Comparison of ENCODE assay signal across 25 mouse cellular contexts in the genomic region with DNA sequence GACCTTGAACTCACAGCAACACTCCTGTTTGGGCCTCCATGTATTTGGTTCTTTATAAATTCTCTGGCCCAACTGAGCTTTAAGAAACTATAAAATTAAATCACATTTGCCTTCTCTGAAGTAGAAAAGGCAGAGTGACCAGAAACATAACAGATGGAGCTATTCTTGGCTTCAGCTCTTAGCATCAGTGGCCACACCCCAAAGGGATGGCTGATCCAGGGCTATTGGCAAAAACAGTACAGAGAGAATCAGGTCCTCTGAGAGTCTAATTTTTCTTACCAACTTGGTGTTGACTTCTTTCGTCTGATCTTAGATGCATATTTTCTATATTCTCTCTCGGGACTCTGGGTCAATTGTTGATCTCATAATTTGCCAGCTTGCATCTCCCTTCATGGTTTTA.
A peak's percentile ranks its signal among the peaks of the same experiment; 100 is the strongest.
DNase-seq lines count a peak whose midpoint lies in the region; ATAC-seq lines count a peak whose summit lies in the region.
"Had no signal": no experiment of that assay in that cellular context is flagged by ENCODE, and none has a peak within 500 bp of the region (broad histone marks: within the 10 kb centered on the region; RNA-seq: fewer than 3 reads in every experiment).

No protein-coding gene starts in this region.

- no peaks in the 10 kb centered on the region for H3K36me3 ChIP-seq in lung, embryonic 15.5 days
- no peaks in the 10 kb centered on the region for H3K36me3 ChIP-seq in midbrain, embryonic 15.5 days (replicated peaks)
- H3K36me3 ChIP-seq: heart, embryonic 15.5 days; limb, embryonic 13.5 days; neural tube, embryonic 15.5 days had no signal

- peak; percentile 32 for DNase-seq in heart, adult 8-10 months (ENCODE audit: low spot score)
- DNase-seq in heart, postnatal 4 days, result no peak
- no peak for DNase-seq in lung, postnatal 25 days (ENCODE audit: low spot score)
- peak; percentile 20 for DNase-seq in gastrocnemius, postnatal 14 days
- DNase-seq: adrenal gland, adult 2 months; adrenal gland, postnatal 36 days; B cell, adult 2 months; cerebellum, adult 2 months; kidney, adult 9 months; midbrain, embryonic 14.5 days; right cerebral cortex, postnatal 25 days; spleen, adult 18-20 months; thymus, adult 2 months; thymus, postnatal 36 days had no signal

- peaks cover 13% of the 10 kb centered on the region; the same call in 1 of the 2 replicates for H3K4me1 ChIP-seq in lung, embryonic 15.5 days
- H3K4me1 ChIP-seq in midbrain, embryonic 15.5 days, result peaks cover 7% of the 10 kb centered on the region; the same call in 1 of the 2 replicates
- H3K4me1 ChIP-seq: heart, embryonic 15.5 days had no signal

- no peak for ATAC-seq in lung, embryonic 15.5 days (ENCODE audit: borderline replicate concordance, extremely low read depth, low FRiP score, low TSS enrichment)
- no peak for ATAC-seq in midbrain, embryonic 15.5 days (replicated peaks)
- ATAC-seq: forebrain, embryonic 16.5 days; intestine, postnatal 0 days had no signal

- intact Hi-C loops in gastrocnemius, postnatal 14 days (cut with DNase I; ENCODE audit: low total_unique reads), result no loop called here

- H3K4me3 ChIP-seq in lung, embryonic 15.5 days, result no peak overlapping the region
- H3K4me3 ChIP-seq in midbrain, embryonic 15.5 days, result no peak overlapping the region
- H3K4me3 ChIP-seq: erythroblast, embryonic 14.5 days; heart, embryonic 15.5 days; left cerebral cortex, adult 2 months; limb, embryonic 13.5 days; neural tube, embryonic 15.5 days had no signal

- no peaks in the 10 kb centered on the region for H3K9me3 ChIP-seq in lung, embryonic 15.5 days
- no peaks in the 10 kb centered on the region; the same call in 1 of the 2 replicates for H3K9me3 ChIP-seq in midbrain, embryonic 15.5 days
- H3K9me3 ChIP-seq: heart, embryonic 15.5 days; neural tube, embryonic 15.5 days had no signal

- WGBS in lung, embryonic 15.5 days, result 63% methylated on average over 2 of the region's 2 CpGs
- 84% methylated on average over 2 of the region's 2 CpGs for WGBS in midbrain, embryonic 15.5 days

- peak overlapping the region; percentile 9; the same call in 1 of the 2 replicates for H3K27ac ChIP-seq in lung, embryonic 15.5 days
- H3K27ac ChIP-seq in midbrain, embryonic 15.5 days, result no peak overlapping the region
- H3K27ac ChIP-seq: heart, embryonic 15.5 days; hindbrain, embryonic 14.5 days; limb, embryonic 13.5 days; neural tube, embryonic 15.5 days had no signal

- no peak overlapping the region for H3K9ac ChIP-seq in lung, embryonic 15.5 days
- H3K9ac ChIP-seq in midbrain, embryonic 15.5 days, result no peak overlapping the region
- H3K9ac ChIP-seq: heart, embryonic 15.5 days; hindbrain, embryonic 14.5 days; limb, embryonic 13.5 days; neural tube, embryonic 15.5 days had no signal

- no peak overlapping the region for H3K4me2 ChIP-seq in lung, embryonic 15.5 days
- no peak overlapping the region for H3K4me2 ChIP-seq in midbrain, embryonic 15.5 days
- H3K4me2 ChIP-seq: heart, embryonic 15.5 days; hindbrain, embryonic 14.5 days; limb, embryonic 13.5 days; liver, embryonic 11.5 days; neural tube, embryonic 15.5 days had no signal

- H3K27me3 ChIP-seq in lung, embryonic 15.5 days, result no peaks in the 10 kb centered on the region
- H3K27me3 ChIP-seq in midbrain, embryonic 15.5 days (replicated peaks), result no peaks in the 10 kb centered on the region
- H3K27me3 ChIP-seq: heart, embryonic 15.5 days; limb, embryonic 13.5 days; neural tube, embryonic 15.5 days had no signal

Comparison
In these comparisons a context has a peak if more than half of its experiments do, and no peak if none do; other contexts are left out.
1. DNase-seq: peak in heart, adult 8-10 months (single experiment) and gastrocnemius, postnatal 14 days (single experiment); none in heart, postnatal 4 days (single experiment) and lung, postnatal 25 days (single experiment).